Mouse (Mus musculus) MEL (cell line): ENCODE measurements around the gene Spock3. TPM values are rescaled to one million over a fixed set of nuclear protein-coding genes. Genes with fewer than 3 reads are reported as not detected.
"Not testable (repeated sequence)": the region's sequence is repeated elsewhere in the genome, so short reads cannot be mapped to it uniquely, and the experiment has no call there.

ENCODE experiments used
- DNase-seq: peaks from one replicate; pipeline ENCODE4 v3.0.0; 2011; ENCODE audit warnings: low read depth, low spot score
- H3K27ac ChIP-seq: 2 replicates; pipeline ENCODE4 v1.5.1; 2012; ENCODE audit warnings: low read depth, mild to moderate bottlenecking, control low read depth, low read length, moderate library complexity; ENCODE audit not compliant: control insufficient read depth
- H3K27me3 ChIP-seq, 2 experiments: fragments of 150-350 bp in 1 of 2; sonication (generic) in 1 of 2; 2 replicates each; pipeline ENCODE4 v1.6.1; 2012; ENCODE audit warnings: low read length in 2 of 2, mild to moderate bottlenecking in 2 of 2, improper control_type of control experiment in 1 of 2, moderate library complexity in 1 of 2; ENCODE audit not compliant: insufficient read depth in 2 of 2, control insufficient read depth in 1 of 2
- H3K36me3 ChIP-seq, 2 experiments: 2 replicates each; pipeline ENCODE4 v1.6.1; 2012 to 2014; ENCODE audit warnings: low read length in 2 of 2, improper control_type of control experiment in 1 of 2, inconsistent platforms in 1 of 2, mild to moderate bottlenecking in 1 of 2; ENCODE audit not compliant: insufficient read depth in 2 of 2, control insufficient read depth in 1 of 2
- H3K4me1 ChIP-seq, 2 experiments: fragments of 150-350 bp in 1 of 2; sonication (generic) in 1 of 2; 2 replicates each; pipeline ENCODE4 v1.6.1; 2012; ENCODE audit warnings: low read length in 2 of 2, improper control_type of control experiment in 1 of 2, mild to moderate bottlenecking in 1 of 2; ENCODE audit not compliant: insufficient read depth in 2 of 2, control insufficient read depth in 1 of 2
- H3K4me3 ChIP-seq, 2 experiments: fragments of 150-350 bp in 1 of 2; sonication (generic) in 1 of 2; 2 replicates each; pipeline ENCODE4 v1.5.1; 2012; ENCODE audit warnings: low read depth in 2 of 2, low read length in 2 of 2, mild to moderate bottlenecking in 2 of 2, moderate library complexity in 2 of 2, control low read depth in 1 of 2, improper control_type of control experiment in 1 of 2; ENCODE audit not compliant: control insufficient read depth in 1 of 2, insufficient read depth in 1 of 2
- H3K79me2 ChIP-seq: 2 replicates; pipeline ENCODE4 v1.6.1; 2012; ENCODE audit warnings: mild to moderate bottlenecking, low read length, moderate library complexity; ENCODE audit not compliant: control insufficient read depth, poor library complexity, insufficient read depth
- H3K9ac ChIP-seq: 2 replicates; pipeline ENCODE4 v1.6.1; 2012; ENCODE audit warnings: low read depth, mild to moderate bottlenecking, control low read depth, low read length, moderate library complexity; ENCODE audit not compliant: control insufficient read depth, poor library complexity, severe bottlenecking
- H3K9me3 ChIP-seq: fragments of 150-350 bp; sonication (generic); replicated peaks from 2 replicates; pipeline ENCODE4 v1.6.1; 2012; ENCODE audit warnings: mild to moderate bottlenecking, low read length, improper control_type of control experiment, moderate library complexity; ENCODE audit not compliant: insufficient read depth
- CHD1 ChIP-seq: IDR thresholded peaks from 2 replicates; pipeline ENCODE4 v1.6.1; 2012; ENCODE audit warnings: low read depth, mild to moderate bottlenecking, inconsistent platforms, low read length, improper control_type of control experiment
- CHD2 ChIP-seq: IDR thresholded peaks from 2 replicates; pipeline ENCODE4 v1.6.1; 2011; ENCODE audit warnings: low read length, improper control_type of control experiment
- E2F4 ChIP-seq: IDR thresholded peaks from 2 replicates; pipeline ENCODE4 v1.6.1; 2011; ENCODE audit warnings: low read depth, low read length, improper control_type of control experiment, borderline replicate concordance
- GATA1 ChIP-seq: IDR thresholded peaks from 2 replicates; pipeline ENCODE4 v1.6.1; 2011; ENCODE audit warnings: low read depth, low read length, improper control_type of control experiment
- KAT2A ChIP-seq: conservative IDR thresholded peaks from 2 replicates; pipeline ENCODE4 v1.6.1; 2012; ENCODE audit warnings: low read depth, low read length, improper control_type of control experiment, inconsistent platforms
- MAFK ChIP-seq: IDR thresholded peaks from 2 replicates; pipeline ENCODE4 v1.6.1; 2011; ENCODE audit warnings: low read depth, mild to moderate bottlenecking, low read length, improper control_type of control experiment, borderline replicate concordance
- MAX ChIP-seq: IDR thresholded peaks from 2 replicates; pipeline ENCODE4 v1.6.1; 2011; ENCODE audit warnings: low read length, improper control_type of control experiment
- MAZ ChIP-seq: IDR thresholded peaks from 2 replicates; pipeline ENCODE4 v1.6.1; 2012; ENCODE audit warnings: low read depth, mild to moderate bottlenecking, inconsistent platforms, low read length, improper control_type of control experiment
- MEF2A ChIP-seq: IDR thresholded peaks from 2 replicates; pipeline ENCODE4 v1.6.1; 2014; ENCODE audit warnings: low read depth, mild to moderate bottlenecking, inconsistent platforms, low read length, improper control_type of control experiment; ENCODE audit not compliant: poor library complexity, insufficient replicate concordance, severe bottlenecking; ENCODE audit errors: extremely low read depth
- MYB ChIP-seq: IDR thresholded peaks from 2 replicates; pipeline ENCODE4 v1.6.1; 2011; ENCODE audit warnings: mild to moderate bottlenecking, low read depth, low read length, improper control_type of control experiment
- NRF1 ChIP-seq: IDR thresholded peaks from 2 replicates; pipeline ENCODE4 v1.6.1; 2014; ENCODE audit warnings: low read depth, mild to moderate bottlenecking, inconsistent platforms, low read length, improper control_type of control experiment, moderate library complexity; ENCODE audit not compliant: poor library complexity, insufficient read depth, severe bottlenecking
- POLR2A ChIP-seq, 2 experiments: IDR thresholded peaks; 2 replicates each; pipeline ENCODE4 v1.6.1; 2011 to 2012; ENCODE audit warnings: low read length in 2 of 2, mild to moderate bottlenecking in 2 of 2, control low read depth in 1 of 2, improper control_type of control experiment in 1 of 2, low read depth in 1 of 2, moderate library complexity in 1 of 2; ENCODE audit not compliant: control insufficient read depth in 1 of 2, insufficient read depth in 1 of 2, poor library complexity in 1 of 2
- POLR2AphosphoS2 ChIP-seq: IDR thresholded peaks from 2 replicates; pipeline ENCODE4 v1.6.1; 2011; ENCODE audit warnings: low read length, improper control_type of control experiment
- POLR2AphosphoS5 ChIP-seq: IDR thresholded peaks from 2 replicates; pipeline ENCODE4 v1.6.1; 2012; ENCODE audit warnings: low read depth, borderline replicate concordance, mild to moderate bottlenecking, inconsistent platforms, low read length, moderate library complexity, mixed read lengths
- RCOR1 ChIP-seq: IDR thresholded peaks from 2 replicates; pipeline ENCODE4 v1.6.1; 2012; ENCODE audit warnings: low read depth, mild to moderate bottlenecking, inconsistent platforms, low read length, improper control_type of control experiment
- SMC3 ChIP-seq: IDR thresholded peaks from 2 replicates; pipeline ENCODE4 v1.6.1; 2011; ENCODE audit warnings: low read depth, low read length, improper control_type of control experiment
- TAL1 ChIP-seq: IDR thresholded peaks from 2 replicates; pipeline ENCODE4 v1.6.1; 2012; ENCODE audit warnings: mild to moderate bottlenecking, inconsistent platforms, low read length, moderate library complexity, mixed read lengths
- TBP ChIP-seq: IDR thresholded peaks from 2 replicates; pipeline ENCODE4 v1.8.0; 2011; ENCODE audit warnings: low read depth, low read length, improper control_type of control experiment
- TCF12 ChIP-seq: IDR thresholded peaks from 2 replicates; pipeline ENCODE4 v1.6.1; 2014; ENCODE audit warnings: low read depth, mild to moderate bottlenecking, inconsistent platforms, low read length, improper control_type of control experiment, moderate library complexity
- UBTF ChIP-seq: IDR thresholded peaks from 2 replicates; pipeline ENCODE4 v1.6.1; 2012; ENCODE audit warnings: low read depth, mild to moderate bottlenecking, inconsistent platforms, low read length, improper control_type of control experiment, moderate library complexity, borderline replicate concordance; ENCODE audit not compliant: insufficient read depth
- USF1 ChIP-seq: IDR thresholded peaks from 2 replicates; pipeline ENCODE4 v1.6.1; 2014; ENCODE audit warnings: low read depth, mild to moderate bottlenecking, inconsistent platforms, low read length, improper control_type of control experiment, moderate library complexity
- ZC3H11A ChIP-seq: IDR thresholded peaks from 2 replicates; pipeline ENCODE4 v1.6.1; 2012; ENCODE audit warnings: low read depth, mild to moderate bottlenecking, inconsistent platforms, low read length, improper control_type of control experiment
- ZNF384 ChIP-seq: IDR thresholded peaks from 2 replicates; pipeline ENCODE4 v1.6.1; 2012; ENCODE audit warnings: low read depth, mild to moderate bottlenecking, inconsistent platforms, low read length, improper control_type of control experiment
- polyA plus RNA-seq, 2 experiments: library from polyadenylated mRNA; stranded (reverse) in 1 of 2; unstranded in 1 of 2; fragments of >175 nt in 1 of 2; fragments of >200 nt in 1 of 2; gene quantifications; 2 replicates each; pipeline versions ENCODE4 v1.2.1 to v1.2.4; 2012; ENCODE audit warnings: low replicate concordance in 2 of 2, low read depth in 1 of 2; ENCODE audit not compliant: insufficient read length in 2 of 2, insufficient read depth in 1 of 2, missing spikeins in 1 of 2
- total RNA-seq: library from RNA; depleted of rRNA; stranded (reverse); fragments of 300-350 nt; gene quantifications from 2 replicates; pipeline ENCODE4 v1.2.3, GENCODE M21; 2012

Spock3 gene
- total and polyA plus RNA-seq, 3 experiments, result not detected

GRCm38 (mm10) chr8:63135406-63135805 lies 184.6 kb downstream of the Spock3 start:
- H3K27ac ChIP-seq, result no peak overlapping the region
- TF ChIP-seq TBP, result no peak
- TF ChIP-seq SMC3, result no peak
- TF ChIP-seq MAFK, result no peak
- H3K9me3 ChIP-seq, result no peaks in the 10 kb centered on the region
- no peak overlapping the region for H3K4me3 ChIP-seq
- H3K36me3 ChIP-seq, result no peaks in the 10 kb centered on the region
- no peaks in the 10 kb centered on the region for H3K79me2 ChIP-seq
- H3K9ac ChIP-seq, result no peak overlapping the region
- no peaks in the 10 kb centered on the region for H3K27me3 ChIP-seq
- H3K4me1 ChIP-seq, result no peaks in the 10 kb centered on the region
- DNase-seq, result no peak

GRCm38 (mm10) chr8:63163861-63164260 lies 213.1 kb downstream of the Spock3 start:
- DNase-seq, H3K9ac ChIP-seq, H3K27me3 ChIP-seq, H3K79me2 ChIP-seq, H3K4me1 ChIP-seq, H3K36me3 ChIP-seq, H3K4me3 ChIP-seq, H3K9me3 ChIP-seq, H3K27ac ChIP-seq: not testable (repeated sequence)

- no peaks in the 10 kb centered on the region for H3K27me3 ChIP-seq
- no peaks in the 10 kb centered on the region for H3K36me3 ChIP-seq
- H3K9ac ChIP-seq, result no peak overlapping the region
- no peaks in the 10 kb centered on the region for H3K4me1 ChIP-seq
- TF ChIP-seq CHD1 (no peak), MAX (no peak), POLR2AphosphoS2 (no peak), USF1 (no peak), POLR2A (IDR thresholded peaks at IDR 0.05; ENCODE audit: control insufficient read depth in 1 of 2, insufficient read depth in 1 of 2, low read depth in 1 of 2, low read length in 2 of 2, poor library complexity in 1 of 2) (no peak), ZC3H11A (no peak), CHD2 (no peak)
- TF ChIP-seq, all 39 proteins: peak for 0
- no peak overlapping the region for H3K27ac ChIP-seq
- no peaks in the 10 kb centered on the region for H3K9me3 ChIP-seq
- no peak for DNase-seq
- H3K4me3 ChIP-seq, result no peak overlapping the region
- no peaks in the 10 kb centered on the region for H3K79me2 ChIP-seq
Measured at GRCm38 (mm10) chr8:63165326-63165725, 214.5 kb downstream of the Spock3 start.

- DNase-seq, result no peak
- Histone ChIP-seq H3K9ac (no peak overlapping the region), H3K27me3 (no peaks in the 10 kb centered on the region), H3K27ac (no peak overlapping the region), H3K4me3 (no peak overlapping the region), H3K36me3 (no peaks in the 10 kb centered on the region), H3K4me1 (no peaks in the 10 kb centered on the region), H3K79me2 (no peaks in the 10 kb centered on the region), H3K9me3 (no peaks in the 10 kb centered on the region)
- TF ChIP-seq NRF1 (no peak), MYB (no peak), MAZ (no peak), E2F4 (no peak), RCOR1 (no peak), MEF2A (no peak), KAT2A (no peak), TAL1 (no peak), ZNF384 (no peak), GATA1 (no peak), USF1 (no peak), TCF12 (no peak), POLR2AphosphoS5 (no peak), UBTF (no peak)
Measured at GRCm38 (mm10) chr8:63169956-63170355, 219.1 kb downstream of the Spock3 start.
